ENCODE assay signal across 8 mouse cellular contexts in the genomic region with DNA sequence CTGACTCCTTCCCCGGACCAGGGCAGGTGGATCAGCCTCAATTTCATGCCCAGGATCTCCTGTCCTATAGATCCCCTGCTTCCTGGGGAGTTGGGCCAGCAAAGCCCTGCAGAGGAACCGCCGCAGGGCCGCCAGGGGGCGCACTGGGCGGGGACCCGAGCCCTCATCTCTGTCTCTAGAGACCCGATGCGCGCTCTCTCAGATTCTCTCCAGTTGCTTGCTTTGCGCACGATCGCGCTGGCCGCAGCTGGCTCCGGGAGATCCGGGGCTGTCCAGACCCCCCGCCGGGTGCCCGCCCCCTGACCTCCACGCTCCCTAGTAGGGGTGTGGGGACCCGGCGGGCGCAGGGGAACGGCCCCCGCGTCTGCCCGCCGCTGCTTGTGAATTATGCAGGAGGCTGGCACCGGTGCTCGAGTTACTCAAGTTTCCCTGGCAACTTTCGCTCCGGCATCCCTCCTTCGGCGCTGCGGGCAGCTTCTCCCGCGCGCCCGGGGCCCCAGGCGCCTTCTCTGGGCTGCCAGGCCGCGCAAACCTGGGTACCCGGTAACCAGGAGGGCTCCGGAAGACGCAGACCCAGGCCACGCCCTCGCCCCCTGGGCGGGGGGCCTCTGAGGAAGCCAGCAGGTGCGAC. TPM values are rescaled to one million over a fixed set of nuclear protein-coding genes. Genes with fewer than 3 reads are reported as not detected.
DNase-seq lines count a peak whose midpoint lies in the region; ATAC-seq lines count a peak whose summit lies in the region.

No protein-coding gene starts in this region.

- peak; percentile 91 for DNase-seq in ZHBTc4 (ENCODE audit: low read depth, low spot score)
- peak; percentile 41 to 70 for DNase-seq in cerebellum, postnatal 25 days
- DNase-seq in frontal cortex, postnatal 36 days (ENCODE audit: low spot score in 2 of 2) = peak; percentile 43 to 52
- DNase-seq in limb, embryonic 10.5 days (ENCODE audit: low spot score) = peak; percentile 88
- peak; percentile 3 for DNase-seq in spleen, adult 12 weeks (ENCODE audit: low spot score)

- 0 out of 2 replicates have a peak, but pooled peaks cover 3% of the 10 kb centered on the region for H3K4me1 ChIP-seq in intestine, embryonic 16.5 days (ENCODE audit: control insufficient read depth, insufficient read depth, low read length)
- peaks cover 21% of the 10 kb centered on the region for H3K4me1 ChIP-seq in limb, embryonic 10.5 days
- H3K4me1 ChIP-seq in midbrain, embryonic 12.5 days = peaks cover 19% of the 10 kb centered on the region

- WGBS in intestine, embryonic 16.5 days = under 1% methylated on average over 50 of the region's 50 CpGs
- WGBS in limb, embryonic 10.5 days = under 1% methylated on average over 50 of the region's 50 CpGs
- under 1% methylated on average over 48 of the region's 50 CpGs for whole genome bisulfite sequencing in midbrain, embryonic 12.5 days

- H3K4me3 ChIP-seq in intestine, embryonic 16.5 days (ENCODE audit: low read length) = peak overlapping the region; percentile 62
- H3K4me3 ChIP-seq in limb, embryonic 10.5 days = peak overlapping the region; percentile 59
- H3K4me3 ChIP-seq in midbrain, embryonic 12.5 days = peak overlapping the region; percentile 53

- H3K27me3 ChIP-seq in intestine, embryonic 16.5 days (replicated peaks; ENCODE audit: control insufficient read depth, insufficient read depth, low read length) = peaks cover 35% of the 10 kb centered on the region
- peaks cover 87% of the 10 kb centered on the region for H3K27me3 ChIP-seq in limb, embryonic 10.5 days (ENCODE audit: low read depth, poor library complexity, severe bottlenecking)
- H3K27me3 ChIP-seq in midbrain, embryonic 12.5 days = peaks cover 79% of the 10 kb centered on the region

- H3K9me3 ChIP-seq in intestine, embryonic 16.5 days (ENCODE audit: control insufficient read depth, low read length) = no peaks in the 10 kb centered on the region
- H3K9me3 ChIP-seq in limb, embryonic 10.5 days (replicated peaks) = no peaks in the 10 kb centered on the region
- no peaks in the 10 kb centered on the region for H3K9me3 ChIP-seq in midbrain, embryonic 12.5 days

- H3K4me2 ChIP-seq in intestine, embryonic 16.5 days (ENCODE audit: low read depth, low read length) = peak overlapping the region; percentile 93
- H3K4me2 ChIP-seq in midbrain, embryonic 12.5 days (replicated peaks) = peak overlapping the region; percentile 98

- H3K27ac ChIP-seq in intestine, embryonic 16.5 days (ENCODE audit: low read length) = peak overlapping the region; percentile 30; the same call in 1 of the 2 replicates
- peak overlapping the region; percentile 43; the same call in 1 of the 2 replicates for H3K27ac ChIP-seq in limb, embryonic 10.5 days
- H3K27ac ChIP-seq in midbrain, embryonic 12.5 days (replicated peaks) = no peak overlapping the region

- no peaks in the 10 kb centered on the region for H3K36me3 ChIP-seq in intestine, embryonic 16.5 days (ENCODE audit: control insufficient read depth, insufficient read depth, low read length)
- no peaks in the 10 kb centered on the region for H3K36me3 ChIP-seq in limb, embryonic 10.5 days
- no peaks in the 10 kb centered on the region for H3K36me3 ChIP-seq in midbrain, embryonic 12.5 days

- ATAC-seq in intestine, embryonic 16.5 days = peak; percentile 87
- peak; percentile 74 for ATAC-seq in midbrain, embryonic 12.5 days (ENCODE audit: low FRiP score, low read depth)
- no peak for ATAC-seq in monocyte, adult 5-6 weeks (replicated peaks; ENCODE audit: insufficient number of reproducible peaks, low FRiP score, low TSS enrichment, poor library complexity, severe bottlenecking)

- peak overlapping the region; percentile 67 for H3K9ac ChIP-seq in intestine, embryonic 16.5 days (ENCODE audit: low read depth, low read length)
- H3K9ac ChIP-seq in midbrain, embryonic 12.5 days (replicated peaks) = 0 out of 2 replicates have a peak overlapping the region, but pooled peaks have one; percentile 37

RNA-seq across cellular contexts. Expression of a gene that starts 22.9 kb away (rescaled TPM):
- polyA plus RNA-seq in intestine, embryonic 16.5 days (2015; fragmentation: Nextera tagmentation; extraction: Ambion mirVana) = 1.0 and 1.2 TPM in 2 replicates
- polyA plus RNA-seq in limb, embryonic 10.5 days (2016; fragmentation: Nextera tagmentation; extraction: Ambion mirVana) = 0.39 and 0.44 TPM in 2 replicates
- 2.8 and 3.3 TPM in 2 replicates for polyA plus RNA-seq in midbrain, embryonic 12.5 days (2016; fragmentation: Nextera tagmentation; extraction: Ambion mirVana)
- 0.10 TPM in 1 of 3 replicates, not detected in the others for total RNA-seq in monocyte, adult 5-6 weeks (2017)

Comparison
In these comparisons a context has a peak if more than half of its experiments do, and no peak if none do; other contexts are left out.
1. DNase-seq: peak in every context shown above with its lines; median percentile 91 in ZHBTc4; 88 in limb, embryonic 10.5 days; 56 in cerebellum, postnatal 25 days; 48 in frontal cortex, postnatal 36 days; 3 in spleen, adult 12 weeks.